Mouse (Mus musculus) gastrocnemius, postnatal 4 days (tissue): ENCODE results near the gene Gab1. TPM values are rescaled to one million over a fixed set of nuclear protein-coding genes. Genes with fewer than 3 reads are reported as not detected.
A peak's percentile ranks its signal among the peaks of the same experiment; 100 is the strongest.

Experiments used
- DNase-seq, 2 experiments: peaks; one replicate each; pipeline ENCODE4 v3.0.0; 2021 to 2022; ENCODE audit warnings: low spot score in 2 of 2, mixed read lengths in 2 of 2
- total RNA-seq, 2 experiments: library from RNA; stranded (reverse); gene quantifications; 2 replicates each; pipeline ENCODE4 v1.2.3; 2021

Gab1 gene
- total RNA-seq, 2 experiments from 2014 or later = 32.3 to 36.0 TPM

GRCm38 (mm10) chr8:80873723-80874427 lies 6.4 kb downstream of the Gab1 start:
- no peak for DNase-seq

- peak in 1 of 2 experiments; percentile 33 for DNase-seq
Observed at GRCm38 (mm10) chr8:80872688-80873087, 7.6 kb downstream of the Gab1 start.

GRCm38 (mm10) chr8:80871400-80871799 lies 8.9 kb downstream of the Gab1 start:
- DNase-seq = no peak

GRCm38 (mm10) chr8:80870535-80871204 lies 9.6 kb downstream of the Gab1 start:
- DNase-seq = no peak

GRCm38 (mm10) chr8:80869881-80870328 lies 10.4 kb downstream of the Gab1 start:
- peak in 1 of 2 experiments; percentile 47 for DNase-seq

- no peak for DNase-seq
Observed at GRCm38 (mm10) chr8:80868801-80869323, 11.5 kb downstream of the Gab1 start.

- DNase-seq = no peak
Observed at GRCm38 (mm10) chr8:80868006-80868702, 12.2 kb downstream of the Gab1 start.

GRCm38 (mm10) chr8:80867598-80867997 lies 12.7 kb downstream of the Gab1 start:
- DNase-seq = peak in 1 of 2 experiments; percentile 40

- DNase-seq = no peak
Observed at GRCm38 (mm10) chr8:80865181-80865784, 15.0 kb downstream of the Gab1 start.

GRCm38 (mm10) chr8:80863393-80863792 lies 16.9 kb downstream of the Gab1 start:
- DNase-seq = no peak

GRCm38 (mm10) chr8:80859180-80859775 lies 21.0 kb downstream of the Gab1 start:
- DNase-seq = no peak

- DNase-seq = no peak
Observed at GRCm38 (mm10) chr8:80857851-80858367, 22.4 kb downstream of the Gab1 start.

- no peak for DNase-seq
Observed at GRCm38 (mm10) chr8:80857128-80857527, 23.2 kb downstream of the Gab1 start.

GRCm38 (mm10) chr8:80856606-80857005 lies 23.7 kb downstream of the Gab1 start:
- no peak for DNase-seq

- DNase-seq = no peak
Observed at GRCm38 (mm10) chr8:80853622-80854021, 26.7 kb downstream of the Gab1 start.

GRCm38 (mm10) chr8:80853208-80853607 lies 27.1 kb downstream of the Gab1 start:
- DNase-seq = no peak

- no peak for DNase-seq
Observed at GRCm38 (mm10) chr8:80852412-80853165, 27.7 kb downstream of the Gab1 start.

GRCm38 (mm10) chr8:80851648-80852047 lies 28.7 kb downstream of the Gab1 start:
- no peak for DNase-seq

- no peak for DNase-seq
Observed at GRCm38 (mm10) chr8:80850013-80850412, 30.3 kb downstream of the Gab1 start.

GRCm38 (mm10) chr8:80848631-80849030 lies 31.7 kb downstream of the Gab1 start:
- DNase-seq = no peak
